Mouse (Mus musculus) thymus, adult 2 months (tissue): ENCODE results near the gene Fam135a. TPM values are rescaled to one million over a fixed set of nuclear protein-coding genes. Genes with fewer than 3 reads are reported as not detected.
"Not testable (repeated sequence)": the region's sequence is repeated elsewhere in the genome, so short reads cannot be mapped to it uniquely, and the experiment has no call there.

Source experiments
- DNase-seq: peaks from one replicate; pipeline ENCODE4 v3.0.0; 2021
- H3K27ac ChIP-seq: fragments of 200-500 bp; 2 replicates; pipeline ENCODE4 v1.5.1; 2012; ENCODE audit warnings: low read length, control low read depth; ENCODE audit not compliant: control insufficient read depth, insufficient read depth
- H3K27me3 ChIP-seq: fragments of 200-500 bp; 2 replicates; pipeline ENCODE4 v1.6.1; 2012; ENCODE audit warnings: mild to moderate bottlenecking, low read length, moderate library complexity, mixed read lengths; ENCODE audit not compliant: control insufficient read depth, insufficient read depth
- H3K36me3 ChIP-seq: fragments of 200-500 bp; 2 replicates; pipeline ENCODE4 v1.6.1; 2012; ENCODE audit warnings: mild to moderate bottlenecking, low read length, moderate library complexity; ENCODE audit not compliant: control insufficient read depth, insufficient read depth
- H3K4me1 ChIP-seq: fragments of 200-500 bp; replicated peaks from 2 replicates; pipeline ENCODE4 v1.6.1; 2012; ENCODE audit warnings: low read length; ENCODE audit not compliant: control insufficient read depth, insufficient read depth
- H3K4me3 ChIP-seq: fragments of 200-500 bp; 2 replicates; pipeline ENCODE4 v1.5.1; 2012; ENCODE audit warnings: mild to moderate bottlenecking, low read length, control low read depth, moderate library complexity; ENCODE audit not compliant: control insufficient read depth, insufficient read depth
- CTCF ChIP-seq: fragments of 200-500 bp; IDR thresholded peaks from 2 replicates; pipeline ENCODE4 v1.5.1; 2012; ENCODE audit warnings: mild to moderate bottlenecking, control low read depth, low read length, moderate library complexity, borderline replicate concordance; ENCODE audit not compliant: control insufficient read depth, poor library complexity, insufficient read depth; ENCODE audit errors: extremely low read depth
- POLR2A ChIP-seq: fragments of 200-500 bp; IDR thresholded peaks from 2 replicates; pipeline ENCODE4 v1.6.1; 2012; ENCODE audit warnings: mild to moderate bottlenecking, low read length, control low read depth, moderate library complexity; ENCODE audit not compliant: control insufficient read depth, poor library complexity, insufficient read depth; ENCODE audit errors: extremely low read depth
- WGBS: fragments of 180-500 bp; shearing (Covaris S2); methylation state at CpG from one replicate; pipeline ENCODE4 v1.1.7; 2018; 5-methylcytosine and 5-hydroxymethylcytosine counted together
- polyA plus RNA-seq: library from polyadenylated mRNA; depleted of rRNA; stranded (reverse); fragments of >200 nt; gene quantifications from 2 replicates; pipeline ENCODE4 v1.2.3, GENCODE M21; 2012

Gene Fam135a
- polyA plus RNA-seq, 1 experiment: 1.1 TPM

- no peaks in the 10 kb centered on the region; the same call in 1 of the 2 replicates for H3K4me1 ChIP-seq
- no peak for DNase-seq
- over 99% methylated on average over 7 of the region's 7 CpGs for WGBS
- no peak overlapping the region for H3K27ac ChIP-seq
- no peak overlapping the region for H3K4me3 ChIP-seq
- H3K36me3 ChIP-seq: no peaks in the 10 kb centered on the region
- no peaks in the 10 kb centered on the region for H3K27me3 ChIP-seq
- TF ChIP-seq POLR2A: no peak
- no peak for TF ChIP-seq CTCF
Measured at GRCm38 (mm10) chr1:23998866-23999265, 101.3 kb downstream of the Fam135a start.

- DNase-seq: no peak
- Histone ChIP-seq H3K36me3 (no peaks in the 10 kb centered on the region), H3K4me1 (no peaks in the 10 kb centered on the region; the same call in 1 of the 2 replicates), H3K27me3 (no peaks in the 10 kb centered on the region), H3K27ac (no peak overlapping the region), H3K4me3 (no peak overlapping the region)
- WGBS: 92% methylated on average over 7 of the region's 7 CpGs
- TF ChIP-seq CTCF (no peak), POLR2A (no peak)
Measured at GRCm38 (mm10) chr1:23998120-23998810, 101.9 kb downstream of the Fam135a start.

GRCm38 (mm10) chr1:23997493-23997892 lies 102.6 kb downstream of the Fam135a start:
- no peaks in the 10 kb centered on the region; the same call in 1 of the 2 replicates for H3K4me1 ChIP-seq
- DNase-seq: no peak
- H3K27me3 ChIP-seq: no peaks in the 10 kb centered on the region
- TF ChIP-seq POLR2A (no peak), CTCF (no peak)
- no peaks in the 10 kb centered on the region for H3K36me3 ChIP-seq
- H3K27ac ChIP-seq: no peak overlapping the region
- H3K4me3 ChIP-seq: no peak overlapping the region
- WGBS: 89% methylated on average over 3 of the region's 3 CpGs

- Histone ChIP-seq H3K27ac (no peak overlapping the region), H3K4me3 (no peak overlapping the region), H3K36me3 (no peaks in the 10 kb centered on the region), H3K27me3 (no peaks in the 10 kb centered on the region), H3K4me1 (no peaks in the 10 kb centered on the region; the same call in 1 of the 2 replicates)
- TF ChIP-seq CTCF: no peak
- no peak for TF ChIP-seq POLR2A
- no peak for DNase-seq
- WGBS: 94% methylated on average over 4 of the region's 4 CpGs
Measured at GRCm38 (mm10) chr1:23995420-23995819, 104.7 kb downstream of the Fam135a start.

- no peaks in the 10 kb centered on the region for H3K27me3 ChIP-seq
- no peaks in the 10 kb centered on the region for H3K4me1 ChIP-seq
- H3K4me3 ChIP-seq: no peak overlapping the region
- H3K36me3 ChIP-seq: no peaks in the 10 kb centered on the region
- no peak for DNase-seq
- H3K27ac ChIP-seq: no peak overlapping the region
- no peak for TF ChIP-seq CTCF
- no peak for TF ChIP-seq POLR2A
- 51% methylated on average over 3 of the region's 3 CpGs for WGBS
Measured at GRCm38 (mm10) chr1:23983118-23983517, 117.0 kb downstream of the Fam135a start.

- Histone ChIP-seq H3K4me3 (no peak overlapping the region), H3K4me1 (no peaks in the 10 kb centered on the region), H3K36me3 (no peaks in the 10 kb centered on the region), H3K27ac (no peak overlapping the region), H3K27me3 (no peaks in the 10 kb centered on the region)
- TF ChIP-seq POLR2A: no peak
- WGBS: 93% methylated on average over 6 of the region's 6 CpGs
- no peak for DNase-seq
Measured at GRCm38 (mm10) chr1:23978281-23978680, 121.9 kb downstream of the Fam135a start.

GRCm38 (mm10) chr1:23971159-23971558 lies 129.0 kb downstream of the Fam135a start:
- H3K4me1 ChIP-seq, DNase-seq, H3K4me3 ChIP-seq, H3K36me3 ChIP-seq, H3K27ac ChIP-seq, H3K27me3 ChIP-seq: not testable (repeated sequence)
- WGBS: 95% methylated on average over 4 of the region's 4 CpGs
